Mouse (Mus musculus) lung, embryonic 14.5 days (tissue): ENCODE measurements at regions not wholly inside any gene's neighbourhood (a gene's known extent, or its start where the extent isn't known, plus 50 kb on each side); places are given as distances from the start of the nearest gene placed in this dataset.

ENCODE experiments used
- ATAC-seq: fragments of 200-750 bp; cut with Nextera tagmentation; 2 replicates; pipeline ENCODE4 v1.8.0; 2017; ENCODE audit warnings: mild to moderate bottlenecking, moderate TSS enrichment, moderate library complexity; ENCODE audit not compliant: insufficient read depth
- DNase-seq: peaks from one replicate; pipeline ENCODE4 v3.0.0-alpha.2; 2015
- H3K27ac ChIP-seq: fragments of 300-500 bp; sonication (generic); 2 replicates; pipeline ENCODE4 v1.5.1; 2014; ENCODE audit warnings: low read depth, mild to moderate bottlenecking, moderate library complexity
- H3K27me3 ChIP-seq: fragments of 300-500 bp; sonication (generic); 2 replicates; pipeline ENCODE4 v1.6.1; 2014; ENCODE audit warnings: low read length, control low read depth; ENCODE audit not compliant: insufficient read depth
- H3K36me3 ChIP-seq: fragments of 300-500 bp; sonication (generic); 2 replicates; pipeline ENCODE4 v1.6.1; 2014; ENCODE audit warnings: control low read depth; ENCODE audit not compliant: insufficient read depth
- H3K4me1 ChIP-seq: fragments of 300-500 bp; sonication (generic); 2 replicates; pipeline ENCODE4 v1.6.1; 2014; ENCODE audit warnings: antibody characterized with exemption, control low read depth; ENCODE audit not compliant: insufficient read depth
- H3K4me2 ChIP-seq: fragments of 300-500 bp; sonication (generic); 2 replicates; pipeline ENCODE4 v1.6.1; 2014; ENCODE audit warnings: mild to moderate bottlenecking
- H3K4me3 ChIP-seq: fragments of 300-500 bp; sonication (generic); 2 replicates; pipeline ENCODE4 v1.5.1; 2014; ENCODE audit warnings: low read depth, low read length
- H3K9ac ChIP-seq: fragments of 300-500 bp; sonication (generic); 2 replicates; pipeline ENCODE4 v1.6.1; 2014
- H3K9me3 ChIP-seq: fragments of 300-500 bp; sonication (generic); 2 replicates; pipeline ENCODE4 v1.6.1; 2016; ENCODE audit warnings: low read depth, low read length, control low read depth
- CTCF ChIP-seq: IDR thresholded peaks from 2 replicates; pipeline ENCODE4 v1.5.1; 2016; ENCODE audit warnings: antibody characterized with exemption, low read depth
- WGBS: fragments of 180-500 bp; shearing (Covaris S2); extraction: QIAGEN DNeasy Blood & Tissue Kit; methylation state at CpG from one replicate; pipeline ENCODE4 v1.1.7; 2014; 5-methylcytosine and 5-hydroxymethylcytosine counted together

GRCm38 (mm10) chr16:24254590-24254989 lies 138.7 kb upstream of the Lpp start:
- no peak overlapping the region for H3K4me3 ChIP-seq
- no peak overlapping the region for H3K27ac ChIP-seq
- no peak for TF ChIP-seq CTCF
- no peak for DNase-seq
- no peaks in the 10 kb centered on the region for H3K27me3 ChIP-seq
- no peaks in the 10 kb centered on the region for H3K4me1 ChIP-seq
- H3K4me2 ChIP-seq, result no peak overlapping the region
- no peak overlapping the region for H3K9ac ChIP-seq
- no peaks in the 10 kb centered on the region for H3K36me3 ChIP-seq
- no peaks in the 10 kb centered on the region for H3K9me3 ChIP-seq
- ATAC-seq, result no peak

DNA sequence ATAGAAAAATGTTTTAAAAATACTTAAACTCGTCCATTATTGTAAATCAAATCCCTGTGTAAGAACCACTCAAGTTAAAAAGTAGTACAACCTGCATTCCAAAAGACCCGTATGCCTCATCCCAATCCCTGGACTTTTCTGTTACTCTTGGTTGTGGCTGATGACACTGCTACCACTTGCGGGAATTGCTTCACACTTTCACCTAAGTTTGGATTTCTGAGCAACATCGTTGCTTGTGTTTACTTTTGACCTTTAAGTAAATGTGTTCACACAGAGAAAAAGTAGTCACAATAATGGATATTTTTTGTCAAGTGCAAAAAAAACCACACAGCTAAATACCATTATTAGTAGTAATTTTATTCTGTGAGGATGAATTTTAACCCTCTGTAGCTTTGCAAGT lies 139.2 kb upstream of the Lpp start:
- no peak for TF ChIP-seq CTCF
- 59% methylated on average over 4 of the region's 4 CpGs for WGBS
- Histone ChIP-seq H3K4me1 (no peaks in the 10 kb centered on the region), H3K9ac (no peak overlapping the region), H3K27ac (no peak overlapping the region), H3K9me3 (no peaks in the 10 kb centered on the region), H3K36me3 (no peaks in the 10 kb centered on the region), H3K4me3 (no peak overlapping the region), H3K4me2 (no peak overlapping the region), H3K27me3 (no peaks in the 10 kb centered on the region)
- ATAC-seq (no peak), DNase-seq (no peak)

DNA sequence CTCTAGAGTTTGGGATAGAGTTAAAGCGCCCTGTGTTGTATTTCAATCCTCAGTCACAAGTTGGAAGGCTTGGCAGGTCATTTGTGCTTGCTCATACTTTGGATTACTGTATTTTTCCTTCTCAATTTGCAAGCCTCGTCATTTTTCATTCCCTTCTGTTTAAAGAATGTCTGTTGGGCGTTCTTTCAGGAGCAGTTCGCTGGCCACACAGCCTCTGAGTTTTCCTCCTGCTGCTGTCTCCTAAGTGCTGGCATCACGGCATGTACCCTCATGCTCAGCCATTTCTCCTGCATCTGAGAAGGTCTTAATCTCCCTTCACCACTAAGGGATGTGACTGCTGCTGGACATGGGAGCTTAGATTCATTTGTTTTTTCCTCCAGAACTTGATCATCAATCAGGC lies 146.0 kb upstream of the Lpp start:
- H3K4me2 ChIP-seq, result no peak overlapping the region
- H3K27me3 ChIP-seq, result no peaks in the 10 kb centered on the region
- no peak overlapping the region for H3K4me3 ChIP-seq
- no peak overlapping the region for H3K27ac ChIP-seq
- no peak overlapping the region for H3K9ac ChIP-seq
- no peaks in the 10 kb centered on the region for H3K9me3 ChIP-seq
- 55% methylated on average over 5 of the region's 5 CpGs for WGBS
- ATAC-seq (no peak), DNase-seq (peak; percentile 21)
- no peaks in the 10 kb centered on the region for H3K4me1 ChIP-seq
- H3K36me3 ChIP-seq, result no peaks in the 10 kb centered on the region
- no peak for TF ChIP-seq CTCF

GRCm38 (mm10) chr16:24238075-24238555 lies 155.2 kb upstream of the Lpp start:
- no peaks in the 10 kb centered on the region for H3K4me1 ChIP-seq
- H3K27ac ChIP-seq, result no peak overlapping the region
- no peaks in the 10 kb centered on the region for H3K27me3 ChIP-seq
- no peaks in the 10 kb centered on the region for H3K9me3 ChIP-seq
- TF ChIP-seq CTCF, result no peak
- no peak overlapping the region for H3K9ac ChIP-seq
- WGBS, result 59% methylated on average over 3 of the region's 3 CpGs
- DNase-seq (peak; percentile 15), ATAC-seq (no peak)
- no peak overlapping the region for H3K4me2 ChIP-seq
- H3K36me3 ChIP-seq, result no peaks in the 10 kb centered on the region
- H3K4me3 ChIP-seq, result no peak overlapping the region

GRCm38 (mm10) chr16:24237425-24237824 lies 155.9 kb upstream of the Lpp start:
- H3K4me1 ChIP-seq, result no peaks in the 10 kb centered on the region
- no peak overlapping the region for H3K4me2 ChIP-seq
- DNase-seq (no peak), ATAC-seq (no peak)
- no peaks in the 10 kb centered on the region for H3K9me3 ChIP-seq
- H3K36me3 ChIP-seq, result no peaks in the 10 kb centered on the region
- no peak overlapping the region for H3K9ac ChIP-seq
- WGBS, result 63% methylated on average over 3 of the region's 3 CpGs
- H3K27me3 ChIP-seq, result no peaks in the 10 kb centered on the region
- TF ChIP-seq CTCF, result no peak
- no peak overlapping the region for H3K4me3 ChIP-seq
- no peak overlapping the region for H3K27ac ChIP-seq

GRCm38 (mm10) chr16:24237013-24237412 lies 156.3 kb upstream of the Lpp start:
- ATAC-seq (no peak), DNase-seq (no peak)
- H3K4me2 ChIP-seq, result no peak overlapping the region
- no peaks in the 10 kb centered on the region for H3K36me3 ChIP-seq
- H3K9ac ChIP-seq, result no peak overlapping the region
- no peak for TF ChIP-seq CTCF
- H3K27me3 ChIP-seq, result no peaks in the 10 kb centered on the region
- H3K27ac ChIP-seq, result no peak overlapping the region
- 84% methylated on average over 3 of the region's 3 CpGs for WGBS
- no peaks in the 10 kb centered on the region for H3K4me1 ChIP-seq
- H3K9me3 ChIP-seq, result no peaks in the 10 kb centered on the region
- H3K4me3 ChIP-seq, result no peak overlapping the region

GRCm38 (mm10) chr16:24236511-24236910 lies 156.8 kb upstream of the Lpp start:
- H3K27ac ChIP-seq, result no peak overlapping the region
- H3K4me3 ChIP-seq, result no peak overlapping the region
- no peak overlapping the region for H3K9ac ChIP-seq
- 64% methylated on average over 3 of the region's 3 CpGs for WGBS
- ATAC-seq (no peak), DNase-seq (no peak)
- H3K4me2 ChIP-seq, result no peak overlapping the region
- H3K27me3 ChIP-seq, result no peaks in the 10 kb centered on the region
- no peaks in the 10 kb centered on the region for H3K9me3 ChIP-seq
- no peaks in the 10 kb centered on the region for H3K36me3 ChIP-seq
- no peaks in the 10 kb centered on the region for H3K4me1 ChIP-seq
- no peak for TF ChIP-seq CTCF

DNA sequence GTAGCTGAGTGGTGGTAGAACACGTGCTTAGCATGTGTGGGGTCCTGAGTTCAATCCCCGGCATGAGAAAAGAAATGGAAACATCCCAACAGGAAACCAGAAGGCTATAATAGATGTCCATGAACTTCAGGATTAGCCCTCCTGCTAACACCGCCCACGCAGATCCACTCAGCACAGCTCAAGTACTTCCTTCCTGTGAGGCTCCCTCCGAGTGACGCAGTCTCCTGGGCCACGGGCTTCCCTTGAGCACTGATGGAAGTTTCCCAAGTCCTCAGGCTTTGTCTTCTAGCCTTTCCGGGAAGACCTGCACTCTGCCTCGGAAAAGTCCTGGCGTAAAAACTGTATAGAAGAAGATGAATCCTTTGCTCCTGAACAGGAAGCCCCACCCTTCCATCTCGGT lies 158.5 kb upstream of the Lpp start:
- Histone ChIP-seq H3K4me2 (no peak overlapping the region), H3K9me3 (no peaks in the 10 kb centered on the region), H3K9ac (no peak overlapping the region), H3K36me3 (no peaks in the 10 kb centered on the region), H3K27me3 (no peaks in the 10 kb centered on the region), H3K27ac (no peak overlapping the region), H3K4me3 (no peak overlapping the region), H3K4me1 (no peaks in the 10 kb centered on the region)
- no peak for TF ChIP-seq CTCF
- no peak for ATAC-seq
- peak; percentile 39 for DNase-seq
- WGBS, result 66% methylated on average over 11 of the region's 11 CpGs
